Mouse (Mus musculus): ENCODE measurements around the gene Dgkg.
A peak's percentile ranks its signal among the peaks of the same experiment; 100 is the strongest.

The Dgkg gene

GRCm38 (mm10) chr16:22656533-22657444 lies at the start of gene Dgkg:
Gene Dgkg, minus strand, starts transcription at chr16:22657221.
- peak; percentile 53 for DNase-seq (ENCODE audit: low read depth, low spot score)

DNA sequence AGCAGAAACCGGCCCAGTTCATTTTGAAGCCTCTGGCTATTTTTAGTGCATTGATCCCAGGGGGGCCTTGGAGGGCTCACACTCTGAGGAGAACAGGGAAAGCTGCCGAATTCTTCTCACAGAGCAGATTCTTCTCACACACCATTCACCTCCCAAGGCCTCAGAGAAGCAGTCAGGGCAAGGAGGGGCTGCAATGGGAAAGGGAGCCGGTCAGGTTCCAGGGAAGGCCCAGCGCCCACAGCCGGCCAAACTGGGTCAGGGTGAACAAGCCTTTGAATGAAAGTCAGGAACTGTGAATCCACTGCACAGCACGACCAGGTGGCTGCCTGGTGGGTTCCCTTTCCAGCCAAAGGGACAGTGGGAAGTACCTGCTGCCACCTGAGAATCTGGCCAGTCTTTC lies 47.9 kb upstream of the Dgkg start:
- no peak for DNase-seq (ENCODE audit: low read depth, low spot score)

- DNase-seq (ENCODE audit: low read depth, low spot score) = no peak
Measured at GRCm38 (mm10) chr16:22704136-22704535, 47.1 kb upstream of the Dgkg start.

- DNase-seq (ENCODE audit: low read depth, low spot score) = no peak
Measured at GRCm38 (mm10) chr16:22698846-22699760, 42.1 kb upstream of the Dgkg start.

GRCm38 (mm10) chr16:22698101-22698500 lies 41.1 kb upstream of the Dgkg start:
- DNase-seq (ENCODE audit: low read depth, low spot score) = no peak

- no peak for DNase-seq (ENCODE audit: low read depth, low spot score)
Measured at GRCm38 (mm10) chr16:22689622-22690021, 32.6 kb upstream of the Dgkg start.

DNA sequence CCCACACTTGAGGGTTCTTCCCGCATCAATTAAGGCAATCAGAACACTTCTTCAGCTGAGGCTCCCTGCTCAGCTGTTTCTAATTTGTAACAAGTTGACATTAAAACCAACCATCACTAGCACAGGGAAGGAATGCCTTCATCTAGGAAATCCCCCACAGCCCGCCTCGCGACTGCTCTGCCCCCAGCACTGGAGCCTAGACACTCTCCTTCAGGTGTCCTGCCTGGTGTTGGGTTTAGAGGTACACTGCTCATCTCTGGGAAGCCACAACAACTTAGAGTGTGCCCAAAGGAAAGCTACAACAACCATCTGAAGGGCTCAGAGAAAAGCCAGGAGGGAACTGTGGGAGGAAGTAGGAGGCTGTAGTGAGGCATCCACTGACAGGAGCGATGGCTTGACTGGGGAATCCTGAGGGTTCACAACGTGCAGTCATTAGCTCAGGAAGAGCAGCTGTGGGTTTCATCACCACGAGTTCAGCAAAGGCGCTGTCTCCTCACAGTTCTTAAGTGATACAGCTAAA lies 30.8 kb upstream of the Dgkg start:
- no peak for DNase-seq (ENCODE audit: low read depth, low spot score)

DNA sequence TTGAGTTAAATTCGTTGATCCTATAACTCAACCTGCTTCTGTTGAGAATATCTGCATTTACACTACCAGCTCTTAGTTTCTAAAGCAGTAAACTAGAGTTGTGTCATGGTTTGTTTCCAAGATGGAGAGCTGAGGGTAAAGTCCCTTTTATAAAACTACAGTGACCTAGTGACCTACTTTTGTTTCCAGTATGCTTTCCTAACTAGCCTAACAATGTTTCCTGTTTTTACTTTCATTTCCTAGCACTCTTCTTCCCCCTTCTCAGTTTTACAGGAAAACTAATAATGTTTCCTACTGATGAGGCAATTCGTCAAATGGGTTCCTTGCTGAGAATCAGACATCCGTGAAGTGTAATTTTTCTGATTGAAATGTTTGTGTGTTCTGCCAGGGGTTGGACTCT lies 26.6 kb upstream of the Dgkg start:
- DNase-seq (ENCODE audit: low read depth, low spot score) = no peak

- DNase-seq (ENCODE audit: low read depth, low spot score) = no peak
Measured at GRCm38 (mm10) chr16:22682727-22683126, 25.7 kb upstream of the Dgkg start.

GRCm38 (mm10) chr16:22679641-22680040 lies 22.6 kb upstream of the Dgkg start:
- DNase-seq (ENCODE audit: low read depth, low spot score) = no peak

- no peak for DNase-seq (ENCODE audit: low read depth, low spot score)
Measured at GRCm38 (mm10) chr16:22674636-22675035, 17.6 kb upstream of the Dgkg start.

- no peak for DNase-seq (ENCODE audit: low read depth, low spot score)
Measured at GRCm38 (mm10) chr16:22674164-22674563, 17.1 kb upstream of the Dgkg start.

- no peak for DNase-seq (ENCODE audit: low read depth, low spot score)
Measured at GRCm38 (mm10) chr16:22664033-22664432, 7.0 kb upstream of the Dgkg start.

DNA sequence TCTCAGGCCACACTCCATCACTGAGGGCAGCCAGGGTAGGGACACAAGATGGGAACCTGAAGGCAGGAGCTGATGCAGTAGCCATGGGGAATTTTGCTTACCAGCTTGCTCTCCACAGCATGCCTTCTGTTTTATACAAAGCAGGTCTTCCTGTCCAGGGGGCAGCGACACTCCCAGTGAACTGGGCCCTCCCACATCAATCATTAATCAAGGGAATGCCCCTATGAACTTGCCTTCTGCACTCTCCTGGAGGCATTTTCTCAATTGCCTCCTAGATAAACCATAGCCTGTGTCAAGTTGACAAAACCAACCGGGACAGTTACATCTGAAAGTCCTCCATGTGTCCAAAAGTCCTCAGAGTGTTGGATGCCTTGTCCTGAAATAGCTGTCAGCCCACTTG lies 6.1 kb upstream of the Dgkg start:
- DNase-seq (ENCODE audit: low read depth, low spot score) = no peak

GRCm38 (mm10) chr16:22661076-22661475 lies 4.1 kb upstream of the Dgkg start:
- no peak for DNase-seq (ENCODE audit: low read depth, low spot score)

DNA sequence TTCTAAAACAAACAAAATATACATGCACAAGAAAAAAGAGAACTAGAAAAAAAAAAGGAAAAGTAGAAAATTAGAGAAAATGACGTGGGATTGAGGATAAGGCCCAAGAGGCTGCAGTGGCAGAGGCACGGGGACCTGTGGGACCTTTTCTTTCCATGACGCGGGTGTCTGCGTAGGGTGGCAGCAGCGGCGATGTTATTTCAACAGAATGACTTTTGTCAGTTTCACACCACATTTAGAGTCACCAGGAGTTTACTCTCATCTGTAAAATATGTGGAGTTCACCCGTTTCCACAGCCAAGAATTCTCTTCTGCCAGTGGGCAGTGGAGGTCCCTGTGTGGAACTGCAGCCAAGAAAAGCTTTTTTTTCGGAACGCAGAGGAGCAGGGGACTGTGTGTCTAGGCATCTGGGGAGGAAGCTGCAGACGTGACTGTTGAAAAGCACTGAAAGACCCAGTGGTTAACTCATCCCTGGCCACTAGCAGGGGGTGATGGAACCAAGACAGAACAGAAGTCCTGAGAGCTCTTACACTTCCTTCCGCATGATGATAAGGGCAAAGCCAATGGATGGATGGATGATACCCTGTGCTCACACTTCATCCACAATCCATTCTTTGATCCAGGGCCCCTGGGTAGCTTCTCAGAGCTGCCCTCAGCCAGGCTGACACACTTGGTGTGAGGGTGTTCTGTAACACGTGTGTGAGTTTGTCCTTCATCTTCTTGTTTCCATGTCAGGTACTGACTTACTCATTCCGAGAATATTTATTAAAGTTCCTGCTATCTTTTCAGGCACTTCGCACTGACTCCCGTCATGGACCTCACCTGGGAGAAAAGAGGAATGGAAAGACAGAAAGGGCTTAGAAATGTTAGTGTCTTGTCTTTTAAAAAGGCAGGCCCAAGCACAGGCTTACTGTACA lies 1.1 kb upstream of the Dgkg start:
- no peak for DNase-seq (ENCODE audit: low read depth, low spot score)

DNA sequence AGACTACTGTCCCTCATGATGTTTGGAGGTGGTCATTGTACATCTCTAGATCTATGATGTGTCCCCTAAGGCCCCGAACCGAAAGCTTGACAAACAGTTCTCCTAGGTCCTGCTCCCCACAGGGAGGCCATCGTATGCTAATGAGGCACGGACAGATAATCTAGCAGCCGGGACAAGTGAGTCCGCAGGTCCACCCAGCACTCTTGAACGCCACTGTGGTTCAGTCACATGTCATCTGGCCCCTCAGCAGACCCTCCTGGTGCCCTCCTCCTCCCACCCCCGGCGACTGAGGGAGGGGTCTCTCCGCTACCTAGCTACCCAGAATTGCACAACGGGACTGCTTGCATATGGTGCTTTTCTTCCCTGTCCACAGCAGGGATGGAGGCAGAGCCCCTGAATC lies 1.2 kb downstream of the Dgkg start:
- no peak for DNase-seq (ENCODE audit: low read depth, low spot score)

DNA sequence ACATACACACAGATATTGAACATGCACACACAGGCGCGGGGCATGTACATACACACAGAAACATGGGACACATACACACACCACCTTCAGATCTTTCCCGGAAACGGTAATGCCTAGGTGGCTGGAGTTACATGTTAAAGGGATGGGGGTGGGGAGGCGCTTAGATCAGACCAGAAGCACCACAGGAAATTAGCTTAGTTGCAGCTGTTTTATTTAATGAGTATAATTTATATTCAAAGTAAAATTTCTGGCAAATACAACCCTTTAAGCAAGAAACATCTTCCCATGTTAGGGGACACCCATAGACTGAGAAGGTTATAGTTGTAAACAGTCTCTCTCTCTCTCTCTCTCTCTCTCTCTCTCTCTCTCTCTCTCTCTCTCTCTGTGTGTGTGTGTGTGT lies 1.8 kb downstream of the Dgkg start:
- no peak for DNase-seq (ENCODE audit: low read depth, low spot score)

DNA sequence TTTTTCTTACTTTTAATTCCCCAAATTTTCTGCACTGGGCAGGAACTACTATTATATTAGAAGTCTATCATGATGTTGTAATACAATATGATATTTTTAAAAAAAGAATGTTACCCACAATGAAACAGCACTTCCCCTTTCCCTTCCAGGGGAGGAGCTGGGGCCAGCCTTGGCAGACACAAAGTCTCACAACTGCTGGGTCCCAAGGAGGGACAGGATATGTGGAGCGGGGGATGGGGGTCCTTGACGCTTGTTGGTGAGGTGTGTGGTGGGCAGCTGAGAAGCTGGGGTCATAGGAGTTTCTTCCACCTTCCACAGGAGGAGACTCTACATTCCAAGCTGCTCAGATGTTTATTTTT lies 2.6 kb downstream of the Dgkg start:
- DNase-seq (ENCODE audit: low read depth, low spot score) = no peak

DNA sequence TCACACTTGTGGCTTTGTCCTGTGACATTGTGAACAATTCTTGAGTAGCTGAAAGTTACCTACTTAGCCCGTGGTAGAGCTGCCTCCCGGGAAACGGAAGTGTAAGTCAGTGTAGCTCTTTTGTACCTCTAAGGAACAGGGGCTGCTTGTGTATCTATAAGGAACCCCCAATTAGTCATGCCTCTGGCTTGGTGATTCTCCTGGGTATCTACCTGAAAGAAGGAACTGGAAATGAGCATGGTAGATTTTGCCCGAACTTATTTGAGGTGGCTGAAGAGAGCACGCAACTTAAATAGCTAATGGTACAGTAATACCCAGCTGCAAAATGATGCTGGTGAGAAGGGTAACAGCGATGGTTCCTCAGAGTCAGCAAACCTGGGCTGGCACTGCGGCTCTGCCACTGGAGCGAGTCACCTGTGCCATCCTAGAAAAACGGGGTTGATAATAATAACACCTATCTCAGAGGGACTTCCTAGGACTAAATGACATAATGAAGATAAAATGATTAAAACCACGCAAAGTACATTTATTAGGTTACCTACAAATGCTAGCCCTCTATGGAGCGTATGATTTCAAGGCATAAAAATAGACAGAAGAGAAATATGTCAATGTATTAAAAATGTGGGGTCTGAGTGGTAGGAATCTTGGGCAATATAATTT lies 3.1 kb downstream of the Dgkg start:
- no peak for DNase-seq (ENCODE audit: low read depth, low spot score)

- no peak for DNase-seq (ENCODE audit: low read depth, low spot score)
Measured at GRCm38 (mm10) chr16:22651244-22651643, 5.8 kb downstream of the Dgkg start.
